Mouse (Mus musculus) liver, postnatal 0 days (tissue): ENCODE measurements around the gene Cmah. TPM values are rescaled to one million over a fixed set of nuclear protein-coding genes. Genes with fewer than 3 reads are reported as not detected.
A peak's percentile ranks its signal among the peaks of the same experiment; 100 is the strongest.

Experiments used
- ATAC-seq: fragments of 200-750 bp; cut with Nextera tagmentation; 2 replicates; pipeline ENCODE4 v1.8.0; 2017; ENCODE audit warnings: mild to moderate bottlenecking, moderate library complexity
- DNase-seq: peaks from one replicate; pipeline ENCODE4 v3.0.0-alpha.2; 2016
- H3K27ac ChIP-seq: fragments of 300-500 bp; sonication (generic); 2 replicates; pipeline ENCODE4 v1.5.1; 2014; ENCODE audit warnings: antibody characterized with exemption, moderate library complexity, mild to moderate bottlenecking, low read depth
- H3K27me3 ChIP-seq: fragments of 300-500 bp; sonication (generic); 2 replicates; pipeline ENCODE4 v1.6.1; 2014; ENCODE audit warnings: low read length, control low read depth, mixed read lengths; ENCODE audit not compliant: insufficient read depth
- H3K36me3 ChIP-seq: fragments of 300-500 bp; sonication (generic); replicated peaks from 2 replicates; pipeline ENCODE4 v1.6.1; 2014; ENCODE audit warnings: mild to moderate bottlenecking, control low read depth, low read length, moderate library complexity, mixed read lengths; ENCODE audit not compliant: insufficient read depth
- H3K4me1 ChIP-seq: fragments of 300-500 bp; sonication (generic); 2 replicates; pipeline ENCODE4 v1.6.1; 2014; ENCODE audit warnings: antibody characterized with exemption, mild to moderate bottlenecking, control low read depth; ENCODE audit not compliant: insufficient read depth
- H3K4me2 ChIP-seq: fragments of 300-500 bp; sonication (generic); 2 replicates; pipeline ENCODE4 v1.6.1; 2014; ENCODE audit warnings: low read depth, mild to moderate bottlenecking, low read length, moderate library complexity, mixed read lengths
- H3K4me3 ChIP-seq: fragments of 300-500 bp; sonication (generic); 2 replicates; pipeline ENCODE4 v1.5.1; 2014; ENCODE audit warnings: low read depth, low read length
- H3K9ac ChIP-seq: fragments of 300-500 bp; sonication (generic); replicated peaks from 2 replicates; pipeline ENCODE4 v1.6.1; 2014; ENCODE audit warnings: mild to moderate bottlenecking, moderate library complexity
- H3K9me3 ChIP-seq: fragments of 300-500 bp; sonication (generic); 2 replicates; pipeline ENCODE4 v1.6.1; 2016; ENCODE audit warnings: mild to moderate bottlenecking, control low read depth, low read length, mixed read lengths
- CTCF ChIP-seq: sonication (generic); IDR thresholded peaks from 2 replicates; pipeline ENCODE4 v1.5.1; 2016; ENCODE audit warnings: antibody characterized with exemption, low read depth
- EP300 ChIP-seq: IDR thresholded peaks from 2 replicates; pipeline ENCODE4 v1.6.1; 2016; ENCODE audit warnings: antibody characterized with exemption, low read depth, mild to moderate bottlenecking
- WGBS: fragments of 180-500 bp; shearing (Covaris S2); extraction: QIAGEN DNeasy Blood & Tissue Kit; methylation state at CpG from one replicate; pipeline ENCODE4 v1.1.7; 2014; ENCODE audit not compliant: insufficient replicate concordance; 5-methylcytosine and 5-hydroxymethylcytosine counted together
- polyA plus RNA-seq: library from polyadenylated mRNA; unstranded; fragments of >200 nt; fragmentation: Nextera tagmentation; extraction: Ambion mirVana; gene quantifications from 2 replicates; pipeline ENCODE4 v1.2.1, GENCODE M21; 2015

Gene Cmah
- polyA plus RNA-seq, 1 experiment from 2014 or later, result 3.7 TPM

GRCm38 (mm10) chr13:24489515-24489914, 162.3 kb downstream of the Cmah start:
- H3K9ac ChIP-seq, result no peak overlapping the region
- H3K27ac ChIP-seq, result no peak overlapping the region
- H3K4me3 ChIP-seq, result no peak overlapping the region
- no peak overlapping the region for H3K4me2 ChIP-seq
- H3K36me3 ChIP-seq, result no peaks in the 10 kb centered on the region
- WGBS, result 60% methylated on average over 3 of the region's 3 CpGs
- DNase-seq (no peak), ATAC-seq (no peak; the same call in 1 of the 2 replicates)
- H3K4me1 ChIP-seq, result peaks cover 6% of the 10 kb centered on the region; the same call in 1 of the 2 replicates
- no peaks in the 10 kb centered on the region for H3K9me3 ChIP-seq
- H3K27me3 ChIP-seq, result no peaks in the 10 kb centered on the region
- TF ChIP-seq EP300, result 0 out of 2 replicates have a peak, but pooled peaks have one; percentile 24
- no peak for TF ChIP-seq CTCF

GRCm38 (mm10) chr13:24490041-24490440, 162.8 kb downstream of the Cmah start:
- 67% methylated on average over 3 of the region's 3 CpGs for WGBS
- Histone ChIP-seq H3K9me3 (no peaks in the 10 kb centered on the region), H3K9ac (no peak overlapping the region), H3K4me2 (no peak overlapping the region), H3K27ac (no peak overlapping the region), H3K36me3 (no peaks in the 10 kb centered on the region), H3K4me1 (peaks cover 6% of the 10 kb centered on the region; the same call in 1 of the 2 replicates), H3K4me3 (no peak overlapping the region), H3K27me3 (no peaks in the 10 kb centered on the region)
- ATAC-seq (no peak), DNase-seq (no peak)
- TF ChIP-seq CTCF (no peak), EP300 (no peak)

- DNase-seq, result no peak
- WGBS, result 84% methylated on average over 3 of the region's 3 CpGs
- no peak for ATAC-seq
- no peak overlapping the region for H3K9ac ChIP-seq
- H3K4me1 ChIP-seq, result peaks cover 6% of the 10 kb centered on the region; the same call in 1 of the 2 replicates
- H3K4me2 ChIP-seq, result no peak overlapping the region
- no peaks in the 10 kb centered on the region for H3K36me3 ChIP-seq
- H3K27me3 ChIP-seq, result no peaks in the 10 kb centered on the region
- H3K4me3 ChIP-seq, result no peak overlapping the region
- TF ChIP-seq CTCF, result no peak
- no peak for TF ChIP-seq EP300
- H3K9me3 ChIP-seq, result no peaks in the 10 kb centered on the region
- no peak overlapping the region for H3K27ac ChIP-seq
Measured at GRCm38 (mm10) chr13:24491101-24491500, 163.9 kb downstream of the Cmah start.

GRCm38 (mm10) chr13:24493784-24494183, 166.6 kb downstream of the Cmah start:
- Histone ChIP-seq H3K9me3 (no peaks in the 10 kb centered on the region), H3K27me3 (no peaks in the 10 kb centered on the region), H3K4me3 (no peak overlapping the region), H3K36me3 (no peaks in the 10 kb centered on the region), H3K4me1 (peaks cover 5% of the 10 kb centered on the region), H3K27ac (no peak overlapping the region), H3K9ac (no peak overlapping the region), H3K4me2 (no peak overlapping the region)
- DNase-seq (no peak), ATAC-seq (no peak)
- TF ChIP-seq CTCF (no peak), EP300 (no peak)
- 78% methylated on average over 3 of the region's 3 CpGs for WGBS

GRCm38 (mm10) chr13:24496353-24496752, 169.1 kb downstream of the Cmah start:
- H3K9me3 ChIP-seq, result no peaks in the 10 kb centered on the region
- DNase-seq (no peak), ATAC-seq (no peak)
- H3K27me3 ChIP-seq, result no peaks in the 10 kb centered on the region
- H3K36me3 ChIP-seq, result no peaks in the 10 kb centered on the region
- no peak overlapping the region for H3K9ac ChIP-seq
- WGBS, result 67% methylated on average over 5 of the region's 5 CpGs
- no peak overlapping the region for H3K4me3 ChIP-seq
- TF ChIP-seq EP300 (no peak), CTCF (no peak)
- no peak overlapping the region for H3K27ac ChIP-seq
- H3K4me1 ChIP-seq, result peaks cover 9% of the 10 kb centered on the region
- H3K4me2 ChIP-seq, result no peak overlapping the region

GRCm38 (mm10) chr13:24497001-24497400, 169.8 kb downstream of the Cmah start:
- Histone ChIP-seq H3K27ac (no peak overlapping the region), H3K36me3 (no peaks in the 10 kb centered on the region), H3K4me2 (no peak overlapping the region), H3K4me1 (peaks cover 9% of the 10 kb centered on the region), H3K4me3 (no peak overlapping the region), H3K27me3 (no peaks in the 10 kb centered on the region), H3K9me3 (no peaks in the 10 kb centered on the region), H3K9ac (no peak overlapping the region)
- no peak for DNase-seq
- 46% methylated on average over 12 of the region's 12 CpGs for WGBS
- ATAC-seq, result peak; percentile 36; the same call in 1 of the 2 replicates
- no peak for TF ChIP-seq CTCF
- TF ChIP-seq EP300, result peak; percentile 92

- Histone ChIP-seq H3K9ac (no peak overlapping the region), H3K4me1 (peaks cover 12% of the 10 kb centered on the region), H3K27me3 (no peaks in the 10 kb centered on the region), H3K27ac (no peak overlapping the region), H3K4me3 (no peak overlapping the region), H3K4me2 (no peak overlapping the region), H3K36me3 (no peaks in the 10 kb centered on the region), H3K9me3 (no peaks in the 10 kb centered on the region)
- ATAC-seq, result no peak
- TF ChIP-seq CTCF (no peak), EP300 (no peak)
- 62% methylated on average over 6 of the region's 6 CpGs for WGBS
- no peak for DNase-seq
Measured at GRCm38 (mm10) chr13:24498342-24498741, 171.1 kb downstream of the Cmah start.
